Mouse (Mus musculus): ENCODE results near the gene Pik3ip1.

DNA sequence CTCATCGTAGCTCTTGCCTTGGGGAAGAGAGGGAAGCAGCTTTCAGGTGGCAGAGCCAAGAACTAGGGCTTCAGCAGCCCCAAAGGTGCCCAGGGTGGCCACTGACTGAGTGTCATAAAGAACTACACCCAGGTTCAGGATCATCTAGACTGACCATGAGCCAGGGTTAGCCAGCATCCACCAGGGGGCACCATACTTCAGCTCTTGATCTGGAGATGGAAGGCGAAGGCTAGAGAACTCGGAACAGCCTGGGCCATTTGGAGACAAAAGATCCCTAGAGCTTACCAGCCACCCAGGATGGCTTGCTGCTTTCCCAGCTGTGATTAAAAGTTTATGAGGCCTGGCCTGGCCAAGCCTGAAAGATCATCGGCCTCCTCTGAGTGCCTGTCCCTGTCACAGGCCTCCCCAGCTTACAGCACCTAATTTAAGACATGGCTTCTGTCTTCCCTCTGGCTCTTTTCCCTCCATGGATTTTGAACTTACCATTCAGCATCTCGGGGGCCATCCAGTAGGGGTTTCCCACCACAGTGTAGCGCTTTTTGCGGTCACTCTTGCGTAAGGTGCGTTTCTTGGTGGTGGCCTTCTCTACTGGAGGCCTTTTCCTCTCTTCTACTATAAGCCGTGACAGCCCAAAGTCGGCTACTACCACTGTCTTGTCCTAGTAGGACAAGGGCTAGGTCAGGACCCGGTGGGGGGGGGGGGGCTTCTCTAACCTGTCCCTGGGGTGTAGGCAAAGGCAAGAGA, 17.1 kb downstream of the Pik3ip1 start:
- TF ChIP-seq CTCF (IDR thresholded peaks at IDR 0.05; ENCODE audit: borderline replicate concordance, control insufficient read depth, extremely low read depth, insufficient read depth, low read length, poor library complexity) (peak; percentile 51; the same call in 1 of the 2 replicates), POLR2A (IDR thresholded peaks at IDR 0.05; ENCODE audit: control insufficient read depth, extremely low read depth, insufficient read depth, low read length, poor library complexity) (no peak)

Data from thymus, adult 2 months (tissue).